Mouse (Mus musculus) embryonic fibroblast, embryonic 13.5 days (primary cell): ENCODE measurements at regions not wholly inside any gene's neighbourhood (a gene's known extent, or its start where the extent isn't known, plus 50 kb on each side); places are given as distances from the start of the nearest gene placed in this dataset.

Experiments used
- H3K27ac ChIP-seq: 2 replicates; pipeline ENCODE4 v1.5.1; 2012; ENCODE audit warnings: low read length, control low read depth, inconsistent platforms; ENCODE audit not compliant: insufficient read depth
- H3K4me1 ChIP-seq: 2 replicates; pipeline ENCODE4 v1.6.1; 2011; ENCODE audit warnings: low read length; ENCODE audit not compliant: control insufficient read depth, insufficient read depth
- H3K4me3 ChIP-seq: 2 replicates; pipeline ENCODE4 v1.5.1; 2011; ENCODE audit warnings: mild to moderate bottlenecking, control low read depth, low read length; ENCODE audit not compliant: insufficient read depth
- CTCF ChIP-seq: IDR thresholded peaks from 2 replicates; pipeline ENCODE4 v1.5.1; 2011; ENCODE audit warnings: mild to moderate bottlenecking, control low read depth, low read length, moderate library complexity, borderline replicate concordance; ENCODE audit not compliant: insufficient read depth
- POLR2A ChIP-seq: IDR thresholded peaks from 2 replicates; pipeline ENCODE4 v1.6.1; 2011; ENCODE audit warnings: low read depth, mild to moderate bottlenecking, control low read depth, low read length, moderate library complexity

- H3K4me1 ChIP-seq = no peaks in the 10 kb centered on the region
- H3K27ac ChIP-seq = no peak overlapping the region
- no peak overlapping the region for H3K4me3 ChIP-seq
- no peak for TF ChIP-seq POLR2A
- no peak for TF ChIP-seq CTCF
Observed at GRCm38 (mm10) chr11:45116702-45117101, 499.6 kb downstream of the Ebf1 start.

- no peak overlapping the region for H3K27ac ChIP-seq
- H3K4me3 ChIP-seq = no peak overlapping the region
- TF ChIP-seq POLR2A (no peak), CTCF (no peak)
- no peaks in the 10 kb centered on the region for H3K4me1 ChIP-seq
Observed at GRCm38 (mm10) chr11:45123276-45123675, 506.2 kb downstream of the Ebf1 start.

DNA sequence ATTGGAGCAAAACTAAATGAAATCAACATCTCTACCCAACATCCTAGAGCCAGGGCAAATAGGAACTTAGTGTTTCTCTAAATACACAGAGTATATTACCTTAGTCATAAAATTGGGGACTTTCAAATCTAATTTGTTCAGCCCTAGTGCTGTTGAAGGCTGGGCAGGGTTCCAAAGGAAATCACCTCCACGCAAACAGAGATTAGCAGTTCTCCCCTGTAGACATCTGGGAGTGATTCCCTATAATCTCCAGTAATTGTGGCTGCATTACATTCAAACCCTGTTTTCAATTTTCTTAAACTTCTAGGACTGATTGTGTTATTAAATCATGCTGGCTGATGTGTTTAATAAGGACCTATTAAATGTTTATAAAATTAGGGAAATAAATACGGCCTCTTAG is 519.7 kb downstream of the Ebf1 start:
- Histone ChIP-seq H3K4me1 (peaks cover 3% of the 10 kb centered on the region), H3K4me3 (no peak overlapping the region), H3K27ac (no peak overlapping the region)
- no peak for TF ChIP-seq POLR2A
- TF ChIP-seq CTCF = no peak

- Histone ChIP-seq H3K4me1 (peaks cover 3% of the 10 kb centered on the region), H3K27ac (no peak overlapping the region), H3K4me3 (no peak overlapping the region)
- TF ChIP-seq POLR2A (no peak), CTCF (no peak)
Observed at GRCm38 (mm10) chr11:45138351-45138975, 521.3 kb downstream of the Ebf1 start.

- no peak overlapping the region for H3K27ac ChIP-seq
- H3K4me3 ChIP-seq = no peak overlapping the region
- TF ChIP-seq POLR2A (no peak), CTCF (no peak)
- peaks cover 3% of the 10 kb centered on the region for H3K4me1 ChIP-seq
Observed at GRCm38 (mm10) chr11:45140490-45140889, 523.4 kb downstream of the Ebf1 start.

- no peak overlapping the region for H3K4me3 ChIP-seq
- TF ChIP-seq POLR2A (no peak), CTCF (no peak)
- no peaks in the 10 kb centered on the region for H3K4me1 ChIP-seq
- H3K27ac ChIP-seq = no peak overlapping the region
Observed at GRCm38 (mm10) chr11:45154070-45154469, 537.0 kb downstream of the Ebf1 start.

DNA sequence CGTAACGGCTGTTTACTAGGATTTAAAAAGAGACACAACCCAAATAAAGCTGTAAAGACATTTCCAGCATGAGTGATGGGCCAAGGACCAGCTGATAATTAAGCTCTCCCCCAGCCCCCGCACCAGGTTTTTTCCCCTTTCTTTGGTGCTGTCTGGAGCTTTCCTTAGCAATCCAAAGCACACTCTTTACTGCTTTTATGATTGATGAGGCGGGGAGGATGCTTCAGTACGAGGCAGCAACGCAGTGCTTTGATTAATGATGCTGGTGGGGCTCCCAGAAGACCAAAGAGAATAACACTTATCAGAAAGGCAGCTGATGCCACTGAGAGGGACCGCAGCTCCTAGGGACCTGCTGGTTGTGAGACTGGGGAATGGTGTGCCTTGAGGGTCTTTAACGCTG is 537.4 kb downstream of the Ebf1 start:
- TF ChIP-seq CTCF = no peak
- no peak for TF ChIP-seq POLR2A
- Histone ChIP-seq H3K4me3 (no peak overlapping the region), H3K27ac (no peak overlapping the region), H3K4me1 (no peaks in the 10 kb centered on the region)

DNA sequence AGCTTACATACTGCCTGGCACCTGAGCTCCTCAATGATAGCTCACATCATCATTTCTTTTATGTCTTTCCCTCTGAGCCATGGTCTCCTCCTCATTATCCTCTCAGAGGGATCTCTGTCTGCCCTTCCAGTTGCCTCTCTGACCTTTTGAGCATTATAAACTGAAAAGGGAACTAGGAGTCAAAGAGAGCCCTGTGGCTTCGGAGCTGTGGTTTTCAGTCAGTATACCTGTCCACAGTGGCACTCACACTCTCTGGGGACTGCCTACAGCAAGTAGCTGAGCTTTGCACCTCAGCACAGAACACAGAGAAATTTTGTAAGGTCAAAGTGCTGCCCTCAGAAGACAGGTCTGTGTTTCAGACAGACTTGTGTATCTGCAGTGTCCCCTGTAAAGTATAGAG is 538.7 kb downstream of the Ebf1 start:
- Histone ChIP-seq H3K27ac (no peak overlapping the region), H3K4me3 (no peak overlapping the region), H3K4me1 (no peaks in the 10 kb centered on the region)
- TF ChIP-seq POLR2A (no peak), CTCF (no peak)

DNA sequence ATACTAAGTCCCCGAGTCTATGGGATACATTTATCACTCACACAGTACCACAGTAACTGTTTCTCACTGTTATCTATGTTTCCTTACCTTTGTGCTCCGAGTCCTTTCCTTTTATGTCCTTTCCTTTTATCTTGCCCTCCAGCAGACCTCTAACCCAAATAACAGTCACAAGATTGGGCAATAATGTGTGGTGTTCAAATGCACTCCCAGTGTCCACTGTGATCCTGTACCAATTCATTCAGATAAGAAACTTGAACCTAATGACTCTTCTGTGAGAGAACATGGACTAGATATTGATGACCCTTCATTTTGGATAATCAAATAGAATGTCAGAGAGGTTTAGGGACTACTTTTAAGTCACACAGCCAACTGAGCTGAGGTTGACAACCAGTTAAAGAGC is 541.2 kb downstream of the Ebf1 start:
- Histone ChIP-seq H3K27ac (no peak overlapping the region), H3K4me3 (no peak overlapping the region), H3K4me1 (no peaks in the 10 kb centered on the region)
- no peak for TF ChIP-seq POLR2A
- TF ChIP-seq CTCF = no peak

GRCm38 (mm10) chr11:45160871-45161270 is 543.8 kb downstream of the Ebf1 start:
- TF ChIP-seq CTCF = no peak
- no peak overlapping the region for H3K4me3 ChIP-seq

DNA sequence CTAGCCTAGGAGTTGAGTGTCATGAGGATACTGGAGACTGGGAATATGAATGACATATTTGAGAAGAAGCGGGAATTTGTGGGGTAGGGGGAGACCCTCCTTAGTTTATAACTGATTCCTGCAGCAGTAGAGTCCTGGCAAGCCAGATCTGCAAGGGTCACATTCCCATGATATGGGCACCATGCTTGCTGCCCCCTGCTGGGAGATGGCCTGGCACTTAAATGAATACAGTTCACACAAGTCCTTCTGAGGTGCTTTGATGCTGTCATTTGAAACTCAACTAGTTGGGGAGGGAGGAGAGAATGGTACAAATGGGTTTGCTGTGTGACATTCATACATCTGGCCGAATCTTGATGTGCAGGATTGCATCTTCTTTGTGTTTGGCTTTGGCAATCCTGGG is 556.4 kb downstream of the Ebf1 start:
- Histone ChIP-seq H3K27ac (no peak overlapping the region), H3K4me1 (no peaks in the 10 kb centered on the region), H3K4me3 (no peak overlapping the region)
- TF ChIP-seq CTCF (no peak), POLR2A (no peak)

More at GRCm38 (mm10) chr11:45160871-45161270, 543.8 kb downstream of the Ebf1 start:
- Histone ChIP-seq H3K4me1 (no peaks in the 10 kb centered on the region), H3K27ac (no peak overlapping the region)

DNA sequence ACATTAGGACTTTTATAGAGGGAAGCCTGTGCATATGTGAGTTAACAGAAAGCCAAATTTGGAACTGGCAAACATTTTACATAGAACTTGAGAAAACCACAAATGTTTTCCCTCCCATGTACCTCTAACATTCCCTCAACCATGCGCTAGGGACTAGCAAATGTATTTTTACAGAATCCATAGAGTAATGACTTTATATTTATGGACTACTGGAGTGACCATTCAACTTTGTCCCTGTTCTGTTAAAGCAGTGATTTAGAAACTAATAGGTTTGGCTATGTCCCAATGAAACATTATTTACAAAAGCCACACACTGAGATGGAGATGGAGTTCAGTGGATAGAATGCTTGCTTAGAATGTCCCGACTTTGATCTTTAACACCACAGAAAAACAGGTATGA is 557.0 kb downstream of the Ebf1 start:
- Histone ChIP-seq H3K4me3 (no peak overlapping the region), H3K4me1 (no peaks in the 10 kb centered on the region), H3K27ac (peak overlapping the region; percentile 82; the same call in 1 of the 2 replicates)
- TF ChIP-seq CTCF (no peak), POLR2A (no peak)
